Mouse (Mus musculus) heart, postnatal 10 days (tissue): Measurements from ENCODE around the gene Ankrd33. TPM values are rescaled to one million over a fixed set of nuclear protein-coding genes. Genes with fewer than 3 reads are reported as not detected.
A peak's percentile ranks its signal among the peaks of the same experiment; 100 is the strongest.

ENCODE experiments used
- DNase-seq, 2 experiments: peaks; one replicate each; pipeline ENCODE4 v3.0.0; 2021
- intact Hi-C: fragments of 180-260 bp; cut with DNase I; formaldehyde crosslinking; loops from one replicate; pipeline ENCODE4 v1.15.1; 2025
- total RNA-seq, 2 experiments: library from RNA; stranded (reverse); gene quantifications; 2 replicates each; pipeline ENCODE4 v1.2.3; 2021

The Ankrd33 gene
- total RNA-seq, 2 experiments from 2014 or later, result not detected

DNA sequence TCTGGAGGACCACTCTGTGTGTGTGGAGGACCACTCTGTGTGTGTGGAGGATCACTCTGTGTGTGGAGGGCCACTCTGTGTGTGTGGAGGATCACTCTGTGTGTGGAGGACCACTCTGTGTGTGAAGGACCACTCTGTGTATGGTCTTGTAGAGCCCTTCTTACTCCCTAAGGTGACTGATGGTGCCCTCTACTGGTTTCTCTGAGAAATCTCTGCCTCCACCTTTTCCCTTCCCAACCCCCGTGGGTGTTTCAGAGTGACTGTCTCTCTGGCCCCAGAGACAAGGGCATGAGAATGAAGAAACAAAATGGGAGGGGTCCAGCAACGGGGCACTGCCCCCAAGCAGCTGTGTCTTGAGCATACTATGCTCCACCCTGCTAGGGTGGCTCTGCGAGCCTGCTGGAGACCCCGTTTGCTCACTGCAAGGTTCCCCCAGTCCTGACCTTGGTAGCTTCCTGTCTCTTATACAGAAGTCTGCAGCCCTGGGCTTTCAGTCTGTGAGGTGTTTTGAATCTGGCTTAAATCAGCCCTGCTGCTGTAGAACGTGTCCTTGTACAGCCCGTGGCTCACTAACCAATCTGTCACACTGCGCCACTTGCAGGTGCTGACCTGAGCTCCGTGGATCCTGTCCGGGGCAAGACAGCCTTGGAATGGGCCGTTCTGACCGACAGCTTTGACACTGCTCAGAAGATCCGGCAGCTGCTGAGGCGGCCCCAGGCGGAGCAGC lies 3.0 kb downstream of the Ankrd33 start:
- intact Hi-C loops, result no loop called here

GRCm38 (mm10) chr15:101121411-101122289 lies 6.1 kb downstream of the Ankrd33 start:
- DNase-seq, result no peak
- intact Hi-C loops, result no loop called here

More for the DNA sequence above, 3.0 kb downstream of the Ankrd33 start:
- no peak for DNase-seq

GRCm38 (mm10) chr15:101122290-101122589 lies 6.7 kb downstream of the Ankrd33 start:
- no peak for DNase-seq
- intact Hi-C loops, result no loop called here

DNA sequence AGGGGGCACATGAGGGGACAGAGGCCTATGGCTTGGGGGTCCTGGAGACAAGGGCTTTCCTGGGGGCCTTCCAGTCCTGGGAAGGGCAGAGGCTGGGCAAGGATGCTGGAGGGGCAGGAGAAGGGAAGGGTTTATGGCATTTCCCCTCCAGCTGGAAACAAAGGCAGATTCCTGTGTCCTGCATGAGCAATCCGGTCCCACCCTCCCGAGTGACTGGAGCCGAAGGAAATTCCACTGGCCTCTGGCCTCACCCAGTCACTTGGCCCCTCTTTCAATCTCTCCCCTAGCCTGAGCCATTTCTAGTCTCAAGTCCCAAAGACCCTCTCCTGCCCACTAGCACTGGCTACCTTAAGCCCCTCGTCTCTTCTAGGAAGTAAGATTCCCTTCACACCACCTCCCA lies 7.6 kb downstream of the Ankrd33 start:
- peak in 1 of 2 experiments; percentile 66 for DNase-seq
- intact Hi-C loops, result no loop called here

DNA sequence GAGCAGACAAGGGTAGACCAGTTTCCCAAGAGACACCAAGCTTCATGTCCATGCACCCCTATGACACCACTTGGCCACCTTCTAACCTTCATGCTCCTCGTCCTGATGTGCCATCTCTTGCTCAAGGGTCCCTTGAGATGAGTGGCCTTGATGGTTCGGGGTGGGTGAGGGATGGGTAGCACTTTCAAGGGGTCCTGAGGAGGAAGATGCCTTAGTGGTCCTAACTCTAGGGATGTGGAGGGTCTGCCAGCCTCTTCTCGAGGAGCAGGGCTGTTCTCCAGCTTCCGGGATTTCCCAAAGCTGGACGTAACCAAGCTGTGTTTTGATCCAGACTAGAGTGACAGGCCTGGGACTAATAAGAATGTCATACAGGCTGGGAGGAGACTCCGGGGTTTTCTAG lies 10.0 kb downstream of the Ankrd33 start:
- DNase-seq, result no peak

GRCm38 (mm10) chr15:101126876-101127544 lies 11.5 kb downstream of the Ankrd33 start:
- peak; percentile 80 to 83 for DNase-seq
- intact Hi-C loops, result no loop called here

More for the DNA sequence above, 10.0 kb downstream of the Ankrd33 start:
- intact Hi-C loops, result no loop called here

DNA sequence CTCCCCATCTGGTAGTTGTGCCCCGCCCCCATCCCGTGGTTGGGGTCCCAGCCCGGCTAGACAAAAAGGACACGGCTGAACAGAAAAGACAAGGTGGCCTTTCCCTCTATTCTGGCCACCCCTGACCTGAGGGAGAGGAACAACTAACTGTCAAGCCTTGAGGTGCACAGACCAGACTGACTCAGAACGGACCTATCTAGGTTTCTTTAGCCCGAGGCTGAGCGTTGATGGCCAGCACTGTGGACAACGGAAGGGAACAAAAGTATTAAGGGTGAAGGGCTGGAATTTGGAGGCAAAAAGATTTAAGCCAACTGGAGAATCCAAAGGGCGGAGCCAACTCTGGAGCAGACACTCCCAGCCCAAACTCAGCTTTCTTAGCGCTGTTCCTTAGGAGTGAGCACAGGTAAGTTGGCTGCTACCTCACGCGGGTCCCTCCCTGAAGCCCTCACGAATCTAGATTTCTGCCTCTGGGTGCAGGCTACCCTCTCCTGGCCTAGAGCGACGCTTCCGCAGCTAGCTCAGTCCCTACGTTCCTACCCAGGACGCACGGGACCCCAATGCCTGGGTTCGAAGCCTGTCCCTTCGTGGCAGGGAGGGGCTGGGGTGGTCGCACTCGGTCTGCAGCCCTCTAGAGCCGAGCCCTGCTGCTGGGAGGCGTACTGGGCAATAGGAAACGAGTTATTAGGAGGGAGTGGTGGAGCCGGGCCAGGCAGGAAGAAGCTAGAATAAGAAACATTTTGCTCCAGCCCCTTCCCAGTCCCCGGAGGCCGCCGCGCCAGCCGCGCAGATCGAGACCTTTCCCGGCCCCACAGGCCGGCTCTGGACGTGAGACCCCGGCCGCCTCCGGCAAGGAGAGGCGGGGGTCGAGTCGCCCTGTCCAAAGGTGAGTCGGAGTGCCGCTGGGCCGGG lies 12.9 kb downstream of the Ankrd33 start, which contains the start of gene Acvrl1:
TSS of gene Acvrl1 (plus strand) at position 342 of the 909 bp plus-strand sequence.
- intact Hi-C loops, result loop anchor here (2.0 kb wide), 1 partner anchor 16 kb away; no protein-coding TSS in a partner anchor
- peak; percentile 76 to 79 for DNase-seq

DNA sequence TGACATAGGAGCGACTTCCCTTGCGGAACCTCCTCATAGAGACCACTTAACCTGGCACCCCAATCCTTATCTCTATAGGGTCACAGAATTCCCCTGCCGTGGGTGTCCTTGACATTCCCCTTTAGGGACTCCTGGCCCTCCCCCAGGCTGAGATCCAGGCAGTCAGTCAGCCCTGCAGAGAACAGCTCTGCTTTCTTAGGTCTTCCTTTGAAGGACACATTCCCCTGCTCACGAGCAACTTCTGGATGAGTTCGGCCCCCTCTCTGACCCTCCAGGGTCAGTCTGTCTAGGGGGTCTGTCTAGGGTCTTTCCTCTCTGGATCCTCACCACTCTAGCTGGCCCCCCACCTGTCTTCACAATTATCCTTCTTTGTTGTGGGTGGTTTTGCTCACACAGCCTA lies 13.9 kb downstream of the Ankrd33 start:
- intact Hi-C loops, result loop anchor here (2.0 kb wide), 1 partner anchor 15 kb away; no protein-coding TSS in a partner anchor
- no peak for DNase-seq

DNA sequence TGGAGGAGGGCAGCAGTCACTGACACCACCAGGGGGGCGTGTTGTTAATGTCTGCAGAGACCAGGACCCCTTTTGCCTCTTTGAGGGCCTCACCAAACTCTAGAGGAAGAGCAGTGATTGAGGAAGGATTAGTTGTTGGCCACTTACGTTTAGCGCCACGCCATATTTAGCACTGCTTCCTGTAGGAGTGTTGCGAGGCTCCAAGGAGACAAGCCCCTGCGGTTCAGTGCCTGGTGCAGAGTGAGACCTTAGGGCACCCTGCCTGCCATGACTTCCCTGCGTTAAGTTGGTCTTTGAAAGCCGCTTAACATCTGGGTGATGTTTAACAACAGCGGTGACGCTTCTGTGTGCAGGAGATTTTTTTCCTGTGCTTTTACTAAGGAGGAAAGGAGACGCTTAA lies 15.9 kb downstream of the Ankrd33 start:
- DNase-seq, result no peak
- intact Hi-C loops, result no loop called here

- no peak for DNase-seq
- intact Hi-C loops, result no loop called here
Measured at GRCm38 (mm10) chr15:101132041-101132440, 16.5 kb downstream of the Ankrd33 start.

GRCm38 (mm10) chr15:101132761-101133160 lies 17.2 kb downstream of the Ankrd33 start:
- DNase-seq, result no peak
- intact Hi-C loops, result no loop called here

GRCm38 (mm10) chr15:101133993-101134704 lies 18.6 kb downstream of the Ankrd33 start:
- intact Hi-C loops, result no loop called here
- peak in 1 of 2 experiments; percentile 54 for DNase-seq

DNA sequence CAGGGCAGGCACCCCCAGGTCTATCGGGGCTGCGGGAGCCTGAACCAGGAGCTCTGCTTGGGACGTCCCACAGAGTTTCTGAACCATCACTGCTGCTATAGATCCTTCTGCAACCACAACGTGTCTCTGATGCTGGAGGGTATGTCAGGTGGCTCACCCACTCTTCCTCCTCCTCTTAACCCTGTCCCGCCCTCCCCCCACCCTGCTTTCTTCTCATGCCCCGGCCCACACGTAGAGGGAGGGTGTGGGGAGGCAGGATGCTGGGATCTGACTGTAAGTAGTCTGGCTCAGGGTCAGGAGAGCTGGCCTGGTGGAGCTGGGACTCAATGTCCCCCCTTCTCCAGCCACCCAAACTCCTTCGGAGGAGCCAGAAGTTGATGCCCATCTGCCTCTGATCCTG lies 19.9 kb downstream of the Ankrd33 start:
- intact Hi-C loops, result no loop called here
- DNase-seq, result no peak

GRCm38 (mm10) chr15:101137455-101137854 lies 21.9 kb downstream of the Ankrd33 start:
- intact Hi-C loops, result no loop called here
- no peak for DNase-seq

- no peak for DNase-seq
- intact Hi-C loops, result no loop called here
Measured at GRCm38 (mm10) chr15:101138675-101139074, 23.1 kb downstream of the Ankrd33 start.

- DNase-seq, result peak; percentile 74 to 81
- intact Hi-C loops, result no loop called here
Measured at GRCm38 (mm10) chr15:101139885-101140284, 24.3 kb downstream of the Ankrd33 start.

GRCm38 (mm10) chr15:101140587-101140986 lies 25.0 kb downstream of the Ankrd33 start:
- DNase-seq, result no peak
- intact Hi-C loops, result no loop called here

DNA sequence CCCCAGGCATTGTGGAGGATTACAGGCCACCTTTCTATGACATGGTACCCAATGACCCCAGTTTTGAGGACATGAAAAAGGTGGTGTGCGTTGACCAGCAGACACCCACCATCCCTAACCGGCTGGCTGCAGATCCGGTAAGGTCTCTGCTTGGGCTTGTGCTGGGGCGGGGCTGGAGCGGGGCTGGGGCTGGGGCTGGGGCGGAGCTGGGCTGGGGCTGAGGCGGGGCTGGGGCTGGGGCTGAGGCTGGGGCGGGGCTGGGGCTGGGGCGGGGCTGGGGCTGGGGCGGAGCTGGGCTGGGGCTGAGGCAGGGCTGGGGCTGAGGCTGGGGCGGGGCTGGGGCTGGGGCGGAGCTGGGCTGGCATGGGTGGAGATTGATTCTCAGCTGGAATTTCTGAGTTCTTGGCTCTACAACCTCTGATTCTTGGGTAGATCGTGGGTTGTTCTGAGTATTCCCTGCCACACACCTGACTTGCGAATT lies 25.5 kb downstream of the Ankrd33 start:
- intact Hi-C loops, result no loop called here
- DNase-seq, result peak in 1 of 2 experiments; percentile 52

DNA sequence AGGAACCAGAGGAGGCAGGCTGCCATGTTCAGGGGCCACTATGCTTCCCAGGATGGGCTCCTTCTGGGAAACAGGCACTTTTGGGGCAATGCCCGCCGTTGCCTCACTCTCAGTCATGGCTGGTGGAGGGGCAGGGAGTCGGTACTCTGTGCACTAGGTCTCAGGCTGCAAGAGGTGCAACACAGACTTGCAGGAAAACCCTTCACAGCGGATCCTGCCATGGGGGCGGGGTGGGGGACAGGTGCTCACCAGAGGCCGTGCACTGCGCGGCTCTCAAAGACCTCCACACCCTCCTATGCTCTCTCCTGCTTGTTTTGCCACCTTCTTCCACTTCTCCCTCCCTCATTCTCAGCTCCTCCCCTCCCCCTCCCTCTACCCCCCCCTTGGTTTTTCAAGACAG lies 27.1 kb downstream of the Ankrd33 start:
- DNase-seq, result peak in 1 of 2 experiments; percentile 6
- intact Hi-C loops, result no loop called here
